Mouse (Mus musculus) liver, embryonic 16.5 days (tissue): ENCODE measurements around the gene Tmem161a. TPM values are rescaled to one million over a fixed set of nuclear protein-coding genes. Genes with fewer than 3 reads are reported as not detected.

Experiments
- ATAC-seq: fragments of 200-750 bp; cut with Nextera tagmentation; 2 replicates; pipeline ENCODE4 v1.8.0; 2017; ENCODE audit warnings: low read depth, mild to moderate bottlenecking, moderate number of reproducible peaks, moderate library complexity
- H3K27ac ChIP-seq: fragments of 300-500 bp; sonication (generic); 2 replicates; pipeline ENCODE4 v1.5.1; 2014; ENCODE audit warnings: mild to moderate bottlenecking, low read length
- H3K27me3 ChIP-seq: fragments of 300-500 bp; sonication (generic); 2 replicates; pipeline ENCODE4 v1.6.1; 2014; ENCODE audit warnings: low read depth, low read length, mixed read lengths; ENCODE audit not compliant: control insufficient read depth, insufficient read depth
- H3K36me3 ChIP-seq: fragments of 300-500 bp; sonication (generic); 2 replicates; pipeline ENCODE4 v1.6.1; 2014; ENCODE audit warnings: mild to moderate bottlenecking; ENCODE audit not compliant: control insufficient read depth, insufficient read depth
- H3K4me1 ChIP-seq: fragments of 300-500 bp; sonication (generic); 2 replicates; pipeline ENCODE4 v1.6.1; 2014; ENCODE audit warnings: low read depth, low read length, mixed read lengths; ENCODE audit not compliant: control insufficient read depth
- H3K4me2 ChIP-seq: fragments of 300-500 bp; sonication (generic); 2 replicates; pipeline ENCODE4 v1.6.1; 2014; ENCODE audit warnings: low read depth, low read length, mixed read lengths
- H3K4me3 ChIP-seq: fragments of 300-500 bp; sonication (generic); 2 replicates; pipeline ENCODE4 v1.5.1; 2014; ENCODE audit warnings: low read depth, mild to moderate bottlenecking, low read length
- H3K9ac ChIP-seq: fragments of 300-500 bp; sonication (generic); 2 replicates; pipeline ENCODE4 v1.6.1; 2014; ENCODE audit warnings: low read depth, low read length
- H3K9me3 ChIP-seq: fragments of 300-500 bp; sonication (generic); replicated peaks from 2 replicates; pipeline ENCODE4 v1.6.1; 2016; ENCODE audit warnings: low read length; ENCODE audit not compliant: control insufficient read depth
- WGBS: fragments of 180-500 bp; shearing (Covaris S2); extraction: QIAGEN DNeasy Blood & Tissue Kit; methylation state at CpG from one replicate; pipeline ENCODE4 v1.1.7; 2014; ENCODE audit not compliant: insufficient replicate concordance; 5-methylcytosine and 5-hydroxymethylcytosine counted together
- polyA plus RNA-seq: library from polyadenylated mRNA; unstranded; fragments of >200 nt; fragmentation: Nextera tagmentation; extraction: Ambion mirVana; gene quantifications from 2 replicates; pipeline ENCODE4 v1.2.1, GENCODE M21; 2015

The Tmem161a gene
- polyA plus RNA-seq, 1 experiment from 2014 or later: 26.8 TPM

DNA sequence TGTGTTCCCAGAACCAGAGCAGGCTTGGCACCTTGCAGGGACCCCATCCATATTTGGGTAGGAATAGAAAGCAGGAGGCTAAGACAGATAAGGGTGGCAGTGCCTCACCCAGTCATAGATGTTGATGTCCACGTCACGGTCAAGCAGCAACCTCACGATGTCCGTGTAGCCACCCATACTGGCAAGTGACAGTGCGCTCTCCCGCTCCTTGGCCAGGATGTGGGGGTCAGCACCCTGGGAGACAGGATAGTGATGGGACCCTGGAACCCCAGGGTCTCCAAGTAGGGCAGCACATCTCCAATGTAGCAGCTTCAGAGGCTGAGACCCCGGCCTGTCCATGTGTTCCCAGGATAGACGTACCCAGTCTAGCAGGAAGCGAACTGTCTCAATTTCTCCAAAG is 37.2 kb upstream of the Tmem161a start:
- Histone ChIP-seq H3K27me3 (no peaks in the 10 kb centered on the region), H3K4me2 (no peak overlapping the region), H3K4me1 (peaks cover 30% of the 10 kb centered on the region), H3K9ac (no peak overlapping the region), H3K9me3 (no peaks in the 10 kb centered on the region), H3K4me3 (no peak overlapping the region), H3K36me3 (peaks cover 9% of the 10 kb centered on the region), H3K27ac (no peak overlapping the region)
- ATAC-seq: no peak
- 79% methylated on average over 9 of the region's 9 CpGs for WGBS

- no peak overlapping the region for H3K4me2 ChIP-seq
- H3K4me3 ChIP-seq: no peak overlapping the region
- H3K9me3 ChIP-seq: no peaks in the 10 kb centered on the region
- ATAC-seq: no peak
- H3K9ac ChIP-seq: no peak overlapping the region
- peaks cover 9% of the 10 kb centered on the region for H3K36me3 ChIP-seq
- no peaks in the 10 kb centered on the region for H3K27me3 ChIP-seq
- 74% methylated on average over 4 of the region's 4 CpGs for WGBS
- no peak overlapping the region for H3K27ac ChIP-seq
- peaks cover 34% of the 10 kb centered on the region for H3K4me1 ChIP-seq
Measured at GRCm38 (mm10) chr8:70136591-70136990, 35.6 kb upstream of the Tmem161a start.

GRCm38 (mm10) chr8:70137890-70138289 is 34.3 kb upstream of the Tmem161a start:
- Histone ChIP-seq H3K4me1 (peaks cover 24% of the 10 kb centered on the region), H3K4me2 (peak overlapping the region; percentile 84), H3K4me3 (peak overlapping the region; percentile 93), H3K36me3 (peaks cover 12% of the 10 kb centered on the region), H3K27ac (peak overlapping the region; percentile 61), H3K9me3 (no peaks in the 10 kb centered on the region), H3K27me3 (no peaks in the 10 kb centered on the region), H3K9ac (peak overlapping the region; percentile 63; the same call in 1 of the 2 replicates)
- no peak for ATAC-seq
- 64% methylated on average over 4 of the region's 4 CpGs for WGBS

- Histone ChIP-seq H3K9me3 (no peaks in the 10 kb centered on the region), H3K4me3 (peak within 1 kb of the TSS; percentile 93), H3K9ac (peak within 1 kb of the TSS; percentile 86), H3K4me1 (peaks cover 21% of the 10 kb centered on the region), H3K27ac (peak within 1 kb of the TSS; percentile 96), H3K27me3 (no peaks in the 10 kb centered on the region), H3K36me3 (peaks cover 10% of the 10 kb centered on the region), H3K4me2 (peak within 1 kb of the TSS; percentile 84)
- ATAC-seq: peak; percentile 97
- WGBS: under 1% methylated on average over 46 of the region's 46 CpGs
Measured at GRCm38 (mm10) chr8:70139026-70139857, 32.9 kb upstream of the Tmem161a start, which contains the start of the genes Rfxank, Borcs8 and Mef2b. Gene Rfxank (minus strand): TSS chr8:70139154. Gene Borcs8 (plus strand): TSS chr8:70139499. Gene Mef2b (plus strand): TSS chr8:70139711.

- 7% methylated on average over 9 of the region's 9 CpGs for WGBS
- Histone ChIP-seq H3K27ac (peak overlapping the region; percentile 96), H3K4me2 (peak overlapping the region; percentile 64), H3K9ac (peak overlapping the region; percentile 86), H3K36me3 (peaks cover 8% of the 10 kb centered on the region), H3K9me3 (no peaks in the 10 kb centered on the region), H3K4me1 (peaks cover 21% of the 10 kb centered on the region), H3K27me3 (no peaks in the 10 kb centered on the region), H3K4me3 (peak overlapping the region; percentile 93)
- ATAC-seq: no peak
Measured at GRCm38 (mm10) chr8:70139981-70140380, 32.2 kb upstream of the Tmem161a start.

DNA sequence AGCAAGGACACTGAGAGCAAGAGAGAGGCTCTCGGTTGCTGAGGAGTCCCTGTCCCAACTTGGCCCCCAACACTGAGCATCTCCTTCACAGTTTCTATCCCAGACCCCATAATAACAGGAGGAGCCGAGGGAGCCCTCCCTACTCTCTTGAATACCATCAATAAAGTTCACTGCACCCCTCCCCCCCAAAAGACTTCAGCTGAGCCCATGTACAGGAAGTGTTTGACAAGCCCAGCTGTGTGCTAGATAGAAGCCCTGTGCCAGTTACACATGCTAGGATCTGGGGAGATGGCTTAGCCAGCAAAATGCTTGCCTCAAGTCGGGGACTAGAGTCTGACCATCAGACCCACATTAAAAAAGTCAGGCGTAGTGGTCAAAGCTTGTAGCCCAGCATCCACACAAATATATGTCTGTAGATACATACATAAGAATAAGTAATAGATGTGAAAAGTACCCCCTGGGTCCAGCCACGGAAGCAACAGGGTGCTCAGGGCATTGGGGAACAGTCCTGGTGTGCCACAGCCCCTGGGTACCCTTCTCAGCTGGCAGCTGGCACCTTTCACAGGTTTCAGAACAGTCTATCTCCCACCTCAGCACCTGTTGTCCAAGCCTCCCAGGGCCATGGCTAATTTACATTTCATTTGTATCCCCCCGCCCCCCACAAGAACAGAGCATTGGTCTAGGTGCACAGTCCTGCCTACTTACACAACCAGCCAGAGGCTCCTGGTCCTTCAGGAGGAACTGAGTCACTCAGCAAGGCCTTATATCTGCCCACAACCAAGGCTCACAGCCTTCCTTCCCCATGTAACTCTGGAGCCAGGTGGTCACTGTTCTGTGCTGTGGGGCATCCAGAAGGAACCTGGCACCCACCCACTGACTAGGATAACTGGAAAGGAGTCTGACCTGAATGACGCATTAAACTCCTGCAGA is 24.2 kb upstream of the Tmem161a start:
- Histone ChIP-seq H3K36me3 (peaks cover 7% of the 10 kb centered on the region), H3K4me3 (no peak overlapping the region), H3K27me3 (no peaks in the 10 kb centered on the region), H3K9ac (no peak overlapping the region), H3K9me3 (no peaks in the 10 kb centered on the region), H3K27ac (no peak overlapping the region), H3K4me1 (peaks cover 9% of the 10 kb centered on the region), H3K4me2 (no peak overlapping the region)
- ATAC-seq: no peak
- 60% methylated on average over 7 of the region's 7 CpGs for WGBS

- peak; percentile 49; the same call in 1 of the 2 replicates for ATAC-seq
- H3K9ac ChIP-seq: no peak overlapping the region
- no peak overlapping the region for H3K4me3 ChIP-seq
Measured at GRCm38 (mm10) chr8:70150158-70150557, 22.0 kb upstream of the Tmem161a start.

DNA sequence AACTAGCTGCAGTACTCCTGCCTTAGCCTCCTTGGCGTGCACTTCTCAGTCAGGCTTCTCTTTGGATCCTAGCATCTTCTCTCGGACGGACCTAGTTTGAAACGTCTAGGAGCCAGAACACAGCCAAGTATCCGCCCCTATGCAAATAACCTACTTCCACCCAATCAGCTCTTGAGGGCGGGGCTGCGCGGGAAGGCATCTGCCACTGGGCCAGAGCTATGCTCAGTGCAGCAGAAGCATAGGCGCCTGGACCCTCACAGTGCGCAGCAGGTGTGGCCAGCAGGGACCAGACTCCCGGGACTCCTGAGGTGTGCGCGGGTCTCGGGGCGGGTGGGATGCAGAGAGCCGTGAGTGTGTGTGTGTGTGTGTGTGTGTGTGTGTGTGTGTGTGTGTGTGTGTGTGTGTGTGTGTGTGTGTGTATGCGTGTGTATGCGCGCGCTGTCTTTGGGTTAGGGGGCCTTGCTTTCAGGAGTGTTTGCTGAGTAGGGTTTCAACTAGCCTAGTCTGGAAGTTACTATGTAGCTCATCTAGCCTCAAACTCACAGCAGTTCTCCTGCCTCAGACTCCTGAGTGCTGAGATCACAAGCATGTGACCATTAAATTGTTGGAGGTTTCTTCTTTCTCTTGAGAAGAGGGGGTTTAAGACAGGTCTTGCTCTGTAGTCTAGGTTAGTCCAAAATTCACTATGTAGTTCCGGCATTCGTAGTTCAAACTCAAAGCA is 19.5 kb upstream of the Tmem161a start:
- Histone ChIP-seq H3K4me1 (peaks cover 11% of the 10 kb centered on the region), H3K4me2 (peak overlapping the region; percentile 39), H3K27ac (no peak overlapping the region), H3K4me3 (no peak overlapping the region), H3K27me3 (no peaks in the 10 kb centered on the region), H3K9ac (no peak overlapping the region), H3K36me3 (no peaks in the 10 kb centered on the region), H3K9me3 (no peaks in the 10 kb centered on the region)
- peak; percentile 96 for ATAC-seq
- 17% methylated on average over 22 of the region's 22 CpGs for WGBS

More at GRCm38 (mm10) chr8:70150158-70150557, 22.0 kb upstream of the Tmem161a start:
- Histone ChIP-seq H3K36me3 (peaks cover under 1% of the 10 kb centered on the region; the same call in 1 of the 2 replicates), H3K9me3 (no peaks in the 10 kb centered on the region), H3K27me3 (no peaks in the 10 kb centered on the region), H3K4me1 (peaks cover 9% of the 10 kb centered on the region), H3K27ac (no peak overlapping the region), H3K4me2 (peak overlapping the region; percentile 19; the same call in 1 of the 2 replicates)
- WGBS: 29% methylated on average over 13 of the region's 13 CpGs
